Mouse (Mus musculus) frontal cortex, adult (tissue): ENCODE data around the gene Lax1.
"Not testable (repeated sequence)": the region's sequence is repeated elsewhere in the genome, so short reads cannot be mapped to it uniquely, and the experiment has no call there.

Experiments used
- ATAC-seq: cut with Nextera tagmentation; 2 replicates; pipeline ENCODE4 v1.9.2; 2017; ENCODE audit warnings: mild to moderate bottlenecking, moderate library complexity, mixed read lengths; ENCODE audit not compliant: low TSS enrichment

The Lax1 gene

DNA sequence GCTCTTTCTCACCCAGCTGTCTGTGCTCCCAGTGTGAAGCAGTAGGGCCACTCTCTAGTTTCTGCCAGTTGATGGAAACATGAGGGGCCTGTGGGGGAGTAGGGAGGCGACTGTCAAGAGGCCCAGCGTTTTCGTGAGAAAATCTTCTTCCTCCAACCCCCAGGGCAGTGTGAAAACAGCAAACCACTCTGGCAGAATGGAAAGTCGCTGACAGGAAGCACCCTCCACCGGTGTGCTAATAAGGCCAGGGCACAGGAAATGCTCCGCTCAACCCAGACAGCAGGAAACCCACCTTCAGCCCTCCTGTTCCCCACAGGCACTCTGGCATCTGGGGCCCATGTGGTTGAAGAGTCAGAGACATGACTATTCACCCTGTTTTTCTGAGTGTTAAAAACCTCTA lies at the start of gene Lax1:
TSS of gene Lax1 (minus strand) at position 212 of the 400 bp plus-strand sequence.
- ATAC-seq, result no peak

DNA sequence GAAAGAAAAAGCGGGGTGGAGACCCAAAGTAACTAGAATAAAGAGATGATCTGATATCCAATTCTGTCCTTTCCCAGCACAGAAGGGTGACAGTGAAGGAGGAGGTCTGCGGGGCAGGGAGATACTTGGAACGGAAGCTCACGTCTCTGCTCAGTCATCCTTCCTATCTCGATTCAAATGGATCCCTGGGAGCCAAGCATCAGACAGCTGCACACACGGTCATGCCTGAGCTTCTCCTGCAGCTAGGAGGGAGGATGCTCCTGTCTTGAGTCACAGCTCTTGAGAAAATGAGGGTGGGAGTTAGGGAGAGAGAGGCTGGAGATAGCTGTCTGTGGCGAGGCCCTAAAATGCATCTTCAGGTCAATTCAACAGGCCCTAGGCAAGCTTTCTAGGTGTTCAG lies 46.8 kb upstream of the Lax1 start:
- ATAC-seq, result peak; percentile 48; the same call in 1 of the 2 replicates

DNA sequence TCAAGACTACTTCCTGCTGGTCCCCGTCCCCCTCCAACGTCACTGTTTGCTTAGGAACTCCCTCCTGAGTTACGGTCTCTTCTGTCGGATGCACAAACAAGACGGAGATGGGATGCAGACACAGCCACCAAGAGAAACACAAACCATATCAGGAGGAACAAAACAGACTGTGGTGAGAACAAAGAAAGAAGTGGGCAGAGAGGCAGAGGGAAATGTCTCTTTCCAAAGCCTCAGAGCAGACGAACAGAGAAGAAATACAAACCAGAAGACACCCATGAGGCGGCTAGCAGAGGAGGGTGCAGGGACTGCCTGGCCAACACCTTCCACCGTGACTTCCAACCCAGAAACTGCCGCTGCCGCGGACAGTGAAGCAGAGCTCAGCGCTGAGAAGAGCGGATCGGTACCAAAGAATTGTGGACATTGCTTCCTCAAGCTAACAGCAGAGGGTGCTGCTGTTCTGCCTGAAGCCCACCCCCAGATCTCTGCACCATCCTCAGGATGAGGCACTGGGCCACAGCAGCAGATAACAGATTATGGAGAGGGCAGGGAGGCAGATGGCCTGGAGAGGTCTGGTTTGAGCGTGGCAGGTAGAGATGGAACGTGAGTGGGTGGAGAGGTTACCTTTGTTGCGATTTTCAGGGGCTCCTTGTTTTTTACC lies 46.2 kb upstream of the Lax1 start:
- peak; percentile 84 for ATAC-seq

DNA sequence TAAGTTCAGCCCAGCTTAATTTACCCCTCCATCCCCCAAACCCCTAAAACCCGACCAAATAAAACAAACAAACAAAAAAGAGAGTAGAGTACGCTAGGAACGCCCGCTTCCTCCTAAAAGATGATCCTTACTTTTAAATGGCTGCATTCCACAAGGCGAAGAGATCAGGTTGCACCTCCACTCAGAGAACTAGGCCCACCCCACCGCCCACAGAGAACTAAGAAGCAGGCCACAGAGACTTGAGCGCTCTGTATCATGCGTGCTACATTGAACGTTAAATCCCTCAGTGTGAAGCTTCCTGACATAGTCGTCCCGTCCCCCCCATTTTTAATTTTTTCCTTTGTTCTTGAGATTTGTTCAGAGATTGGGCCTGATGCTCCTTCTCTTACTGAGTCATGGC lies 42.9 kb upstream of the Lax1 start:
- no peak for ATAC-seq

DNA sequence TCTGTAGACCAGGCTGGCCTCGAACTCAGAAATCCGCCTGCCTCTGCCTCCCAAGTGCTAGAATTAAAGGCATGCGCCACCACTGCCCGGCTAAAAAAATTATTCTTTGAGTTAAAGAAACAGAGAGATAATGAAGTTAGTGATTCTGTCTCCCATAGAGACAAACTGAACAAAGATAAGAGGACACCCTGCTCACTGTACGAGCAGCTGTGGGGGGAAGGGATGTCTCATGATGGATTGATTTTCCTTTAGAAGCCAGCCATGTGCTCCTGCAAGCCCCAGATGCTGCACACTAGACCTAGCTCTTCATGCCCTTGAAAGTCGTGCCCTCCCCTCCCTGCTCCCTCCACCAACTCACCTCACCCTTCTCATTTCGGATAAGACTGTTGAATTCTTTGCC lies 38.4 kb upstream of the Lax1 start:
- no peak for ATAC-seq

DNA sequence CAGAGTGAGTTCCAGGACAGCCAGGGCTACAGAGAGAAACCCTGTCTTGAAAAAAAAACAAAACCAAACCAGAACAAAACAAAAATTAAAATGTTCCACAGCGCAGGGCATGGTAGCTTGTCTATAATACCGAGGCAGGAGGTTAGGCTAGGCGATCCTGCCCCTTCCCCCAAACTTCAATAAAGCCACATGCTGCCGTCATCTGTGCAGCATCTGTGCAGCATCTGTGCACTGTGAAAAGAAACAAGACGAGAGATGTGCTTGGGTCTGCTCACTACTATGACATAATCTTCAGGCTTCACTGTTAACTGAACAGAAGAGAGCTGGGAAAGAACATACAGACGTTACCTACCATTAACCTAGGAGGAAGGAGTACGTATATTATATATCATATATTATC lies 30.4 kb upstream of the Lax1 start:
- no peak for ATAC-seq

DNA sequence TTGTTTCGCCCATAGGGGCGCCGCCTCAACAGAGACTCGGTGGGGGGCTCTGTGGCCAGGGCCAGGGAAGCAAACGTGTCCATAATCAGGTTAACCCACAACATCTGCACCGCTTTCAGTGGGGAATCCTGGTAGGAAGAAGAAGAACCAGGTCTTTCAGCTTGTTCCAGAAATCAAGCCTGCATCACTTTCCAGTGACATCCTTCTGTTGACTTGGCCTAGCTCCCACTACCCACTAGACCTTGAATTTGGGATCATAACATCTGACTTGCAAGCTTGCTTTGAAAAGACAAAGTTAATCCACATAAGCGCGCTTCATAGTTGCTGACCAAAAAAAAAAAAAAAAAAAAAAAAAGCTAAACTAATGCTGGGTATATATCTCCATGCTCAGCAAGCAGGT lies 28.9 kb upstream of the Lax1 start:
- ATAC-seq, result no peak

DNA sequence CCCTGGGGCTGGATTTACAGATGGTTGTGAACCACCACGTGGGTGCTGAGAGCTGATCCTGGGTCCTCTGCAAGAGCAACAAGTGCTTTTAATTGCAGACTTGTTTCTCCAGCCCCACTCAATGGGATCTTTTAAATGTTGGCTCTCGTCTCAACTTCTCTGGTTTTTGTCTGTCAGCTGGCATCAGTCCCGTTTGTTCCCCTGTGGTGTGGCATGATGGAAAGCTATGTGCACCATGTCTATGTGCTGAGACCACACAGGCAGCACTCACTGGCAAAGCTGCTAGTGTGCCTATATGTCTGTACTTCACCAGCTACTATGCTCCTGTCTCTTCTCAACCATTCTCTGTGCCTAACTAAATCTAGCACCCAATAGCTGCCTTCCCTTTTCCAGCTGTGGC lies 28.4 kb upstream of the Lax1 start:
- no peak for ATAC-seq

DNA sequence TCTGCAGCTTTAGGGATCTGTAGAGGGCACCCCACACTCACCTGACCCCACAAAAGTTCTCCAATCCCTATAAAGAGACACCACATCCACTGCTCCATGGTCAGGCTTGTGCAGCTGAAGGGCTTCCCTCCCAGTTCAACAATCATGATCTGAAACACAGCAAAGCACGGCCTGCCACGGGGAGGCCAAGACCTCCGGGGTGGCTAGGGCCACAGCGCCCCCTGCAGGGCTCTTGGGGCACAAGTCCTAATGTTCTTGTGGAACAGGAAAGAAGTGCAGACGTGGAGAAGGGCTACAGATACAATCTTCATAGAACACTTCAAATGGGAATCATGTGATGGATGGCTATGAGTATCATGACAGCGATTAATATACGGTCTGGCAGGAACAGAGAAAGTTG lies 26.6 kb upstream of the Lax1 start:
- no peak for ATAC-seq

DNA sequence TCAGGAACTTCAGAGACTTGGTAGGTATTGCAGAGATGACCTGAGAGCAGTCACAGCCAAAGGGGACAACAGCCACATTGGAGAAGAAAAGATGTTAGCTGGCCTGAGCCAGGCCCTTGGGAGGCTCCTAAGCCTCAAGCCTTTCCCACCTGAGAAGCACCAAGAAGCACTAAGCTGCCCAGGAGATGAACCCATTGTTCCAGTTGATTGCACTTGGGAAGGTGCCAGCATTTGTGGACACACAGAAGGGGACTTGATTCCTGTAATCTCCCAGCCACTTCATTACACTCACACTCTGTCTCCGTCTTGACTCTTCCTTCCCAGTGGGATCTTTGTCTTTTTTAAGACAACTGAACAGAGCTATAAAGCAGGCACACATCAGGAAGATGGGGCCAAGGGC lies 25.3 kb upstream of the Lax1 start:
- no peak for ATAC-seq

DNA sequence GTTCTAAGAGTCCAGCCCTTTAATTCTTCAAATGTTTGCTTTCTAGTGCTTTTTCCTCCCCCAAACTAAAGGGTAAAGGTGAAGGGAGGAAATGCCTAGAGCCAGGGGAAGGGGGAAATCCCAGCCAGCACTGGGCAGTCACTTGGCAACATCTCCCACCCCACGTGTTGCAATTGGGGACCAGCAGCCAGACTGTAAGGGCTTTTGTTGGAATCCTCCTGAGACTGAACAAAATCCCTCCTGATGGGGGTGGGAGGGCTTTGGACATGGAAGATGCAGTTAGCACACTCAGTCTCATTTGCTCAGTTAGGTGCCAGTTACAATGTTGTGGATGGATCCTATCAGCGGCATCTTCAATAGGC lies 23.1 kb upstream of the Lax1 start:
- no peak for ATAC-seq

DNA sequence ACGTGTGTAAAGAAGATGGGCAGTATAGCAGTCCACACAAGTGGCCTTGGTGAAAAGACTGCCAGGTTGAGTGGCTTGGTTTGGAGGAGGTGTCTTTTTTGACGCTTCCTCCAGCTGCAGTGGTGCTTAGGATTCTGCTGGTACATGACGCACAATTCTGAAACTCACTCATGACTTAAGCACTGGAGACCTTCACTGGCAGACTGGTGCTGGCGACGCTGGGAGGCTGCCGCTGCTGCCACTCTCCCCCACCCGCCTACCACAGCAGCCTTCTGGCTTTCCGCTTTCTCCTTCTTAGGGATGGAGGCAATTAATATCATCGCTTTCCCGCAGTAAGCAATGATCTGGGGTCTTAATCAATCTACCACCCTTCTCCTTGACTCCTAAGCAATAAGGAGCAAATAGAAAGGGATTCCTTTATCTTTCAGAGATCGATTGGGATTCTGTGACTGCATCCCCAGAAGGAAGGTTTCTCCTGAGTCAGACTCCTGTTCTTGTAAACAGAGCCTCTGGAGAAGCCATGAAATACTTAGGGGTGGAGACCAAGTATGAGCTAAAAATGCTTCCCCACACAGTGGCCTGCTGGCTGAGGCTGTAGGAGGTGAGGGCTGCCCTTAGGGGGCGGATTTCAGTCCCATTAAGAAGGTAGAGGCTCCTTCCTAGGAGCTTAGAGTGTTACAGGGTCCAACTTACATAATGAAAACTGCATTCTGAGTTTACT lies 22.5 kb upstream of the Lax1 start:
- ATAC-seq, result peak; percentile 83

DNA sequence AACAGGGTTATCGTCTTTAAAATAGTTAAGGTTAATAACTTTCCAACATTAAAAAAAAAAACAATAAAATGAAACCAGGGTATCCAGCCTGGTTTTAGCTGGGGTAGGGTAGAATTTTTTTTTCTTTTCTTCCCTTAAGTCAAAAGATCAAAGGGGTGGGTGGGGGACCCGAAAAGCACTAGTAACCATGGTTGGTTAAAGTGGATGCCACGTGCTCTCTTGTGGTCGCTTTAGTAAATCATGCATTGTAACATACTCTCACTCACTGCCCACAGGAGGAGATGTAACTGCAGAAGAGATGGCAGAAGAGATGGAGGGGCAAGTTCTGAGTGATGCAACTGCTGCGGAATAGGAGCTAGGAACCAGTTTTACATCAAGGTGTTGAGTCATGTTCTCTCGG lies 21.5 kb upstream of the Lax1 start:
- ATAC-seq, result no peak

DNA sequence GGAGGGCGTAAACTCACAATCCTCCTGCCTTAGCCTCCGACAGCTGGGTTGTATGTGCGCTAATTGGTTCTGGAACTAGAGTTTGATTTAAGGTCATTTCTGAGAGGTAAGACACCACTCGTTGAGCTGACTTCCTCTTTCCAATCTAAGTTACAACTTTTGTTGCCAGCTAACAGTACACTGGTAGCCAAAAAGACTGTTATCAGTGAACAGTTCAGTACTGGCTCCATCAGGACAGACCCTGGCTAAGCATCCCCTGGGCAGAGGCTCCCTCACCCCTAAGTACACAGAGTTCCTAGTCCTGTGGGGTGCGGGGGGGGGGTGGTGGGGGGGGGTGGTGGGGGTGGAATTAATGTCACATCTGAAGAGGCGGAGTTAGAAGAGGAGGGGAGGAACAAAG lies 21.0 kb upstream of the Lax1 start:
- ATAC-seq, result no peak

DNA sequence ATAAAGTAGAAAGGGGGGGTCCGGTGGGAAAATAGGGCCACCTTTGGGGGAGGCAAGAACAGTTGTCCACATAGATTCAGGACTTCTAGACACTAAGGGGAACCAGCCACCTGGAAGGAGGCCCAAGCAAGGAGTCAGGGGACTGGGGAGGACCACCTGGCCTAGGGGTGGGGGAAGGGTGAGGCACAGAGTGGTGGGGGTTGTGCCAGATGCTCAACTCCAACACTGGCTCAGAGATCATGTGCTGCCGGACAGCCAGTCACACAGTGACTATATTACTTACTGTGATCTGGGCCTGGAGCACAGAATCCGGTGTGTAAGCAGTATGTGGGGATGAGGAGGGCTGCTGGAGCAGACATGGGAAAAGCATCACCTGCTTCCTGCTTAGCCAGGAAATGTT lies 19.4 kb upstream of the Lax1 start:
- ATAC-seq, result no peak

DNA sequence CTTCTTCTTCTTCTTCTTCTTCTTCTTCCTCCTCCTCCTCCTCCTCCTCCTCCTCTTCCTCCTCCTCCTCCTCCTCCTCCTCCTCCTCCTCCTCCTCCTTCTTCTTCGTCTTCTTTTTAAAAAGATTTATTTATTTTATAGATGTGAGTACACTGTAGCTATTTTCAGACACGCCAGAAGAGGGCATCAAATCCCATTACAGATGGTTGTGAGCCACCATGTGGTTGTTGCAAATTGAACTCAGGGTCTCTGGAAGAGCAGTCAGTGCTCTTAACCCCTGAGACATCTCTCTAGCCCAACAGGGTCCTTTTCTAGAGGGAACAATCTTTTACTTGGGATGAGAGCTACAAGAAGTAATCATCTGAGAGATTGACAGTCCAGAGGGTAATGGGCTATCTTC lies 11.9 kb upstream of the Lax1 start:
- ATAC-seq, result not testable (repeated sequence)

DNA sequence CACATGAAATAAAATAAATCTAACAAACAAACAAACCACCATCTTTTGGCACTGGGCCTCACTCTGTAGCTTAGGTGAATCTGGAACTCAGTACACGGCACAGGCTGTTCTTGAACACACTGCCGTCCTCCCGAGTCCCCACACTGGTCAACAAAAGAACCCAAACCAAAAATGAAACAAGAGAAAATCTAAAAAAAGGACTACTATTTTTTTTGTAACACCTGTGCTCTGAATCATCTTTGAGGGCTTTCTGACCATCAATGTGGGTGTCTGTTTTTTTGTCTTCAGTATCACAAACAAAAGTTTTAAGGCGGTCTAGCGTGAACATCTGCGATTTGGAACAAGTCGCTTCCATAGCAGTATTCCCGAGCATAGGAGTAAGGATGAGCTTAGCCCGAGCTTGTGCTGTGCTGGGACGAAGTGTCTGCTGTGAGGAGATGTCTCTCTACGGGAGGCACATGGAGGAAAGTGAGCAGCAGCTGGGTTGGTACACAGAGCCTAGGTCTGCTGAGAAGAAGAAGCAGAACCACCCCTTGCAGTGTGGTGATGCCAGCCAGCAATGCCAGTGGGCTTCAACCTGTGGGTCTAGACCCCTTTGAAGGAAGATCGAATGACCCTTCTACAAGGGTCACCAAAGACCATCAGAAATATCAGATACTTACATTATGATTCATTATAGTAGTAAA lies 8.2 kb upstream of the Lax1 start:
- ATAC-seq, result no peak

DNA sequence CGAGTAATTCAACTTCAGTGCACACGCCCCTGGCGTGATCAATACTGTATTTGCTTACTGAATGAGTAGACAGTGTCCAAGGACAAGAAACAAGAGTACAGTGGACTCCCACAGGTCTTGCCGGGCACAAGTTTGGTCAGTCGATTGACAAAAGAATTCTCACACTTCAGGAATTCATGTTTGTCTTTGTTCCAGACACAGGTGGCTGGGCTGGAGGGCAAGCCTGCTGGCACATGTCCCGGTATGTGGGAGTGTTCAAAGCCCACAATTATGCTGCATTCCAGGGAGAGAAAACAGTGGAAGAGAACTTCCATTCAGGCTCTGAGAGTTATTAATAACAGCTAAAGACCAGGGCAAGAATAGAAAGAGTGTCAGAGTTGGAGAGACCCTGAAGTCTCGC lies 6.0 kb upstream of the Lax1 start:
- no peak for ATAC-seq

DNA sequence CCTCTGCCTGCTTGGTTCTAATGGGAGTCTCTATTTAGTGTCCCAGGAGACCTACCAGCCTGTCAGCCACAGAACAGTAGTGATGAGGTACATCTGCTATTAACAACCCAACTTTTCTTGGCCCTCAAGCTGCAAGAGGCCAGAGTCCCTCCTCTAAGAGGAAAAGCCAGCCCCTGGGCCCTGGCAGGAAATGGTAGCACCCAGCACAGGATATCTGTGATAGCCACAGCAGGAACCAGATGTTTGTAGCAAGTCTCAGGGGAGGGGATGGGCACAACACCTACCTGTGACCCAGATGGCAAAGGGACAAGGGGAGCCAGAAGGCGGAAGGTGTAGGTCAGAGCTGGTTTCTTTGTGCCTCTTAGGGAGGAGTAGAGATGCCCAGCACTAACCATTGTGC lies 5.0 kb upstream of the Lax1 start:
- no peak for ATAC-seq

DNA sequence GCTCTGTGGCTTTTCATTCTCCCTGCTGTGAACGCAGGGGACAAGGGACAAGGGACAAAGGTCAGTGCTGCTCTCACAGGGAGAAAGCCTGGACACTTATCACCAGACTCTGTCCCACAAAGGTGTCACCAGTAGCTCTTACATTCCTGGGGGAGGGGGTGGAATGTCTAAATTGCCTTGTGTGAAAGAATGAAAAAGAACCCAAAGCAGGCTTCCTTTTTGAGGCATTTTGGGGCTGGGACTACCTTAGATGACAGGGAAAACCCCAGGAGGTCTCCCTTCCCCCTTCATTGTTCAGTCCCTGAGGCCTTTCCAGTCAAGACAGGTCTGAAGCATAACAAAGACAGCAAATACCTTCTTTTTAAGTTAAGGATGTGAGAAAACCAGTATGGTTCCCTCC lies 4.4 kb upstream of the Lax1 start:
- no peak for ATAC-seq

DNA sequence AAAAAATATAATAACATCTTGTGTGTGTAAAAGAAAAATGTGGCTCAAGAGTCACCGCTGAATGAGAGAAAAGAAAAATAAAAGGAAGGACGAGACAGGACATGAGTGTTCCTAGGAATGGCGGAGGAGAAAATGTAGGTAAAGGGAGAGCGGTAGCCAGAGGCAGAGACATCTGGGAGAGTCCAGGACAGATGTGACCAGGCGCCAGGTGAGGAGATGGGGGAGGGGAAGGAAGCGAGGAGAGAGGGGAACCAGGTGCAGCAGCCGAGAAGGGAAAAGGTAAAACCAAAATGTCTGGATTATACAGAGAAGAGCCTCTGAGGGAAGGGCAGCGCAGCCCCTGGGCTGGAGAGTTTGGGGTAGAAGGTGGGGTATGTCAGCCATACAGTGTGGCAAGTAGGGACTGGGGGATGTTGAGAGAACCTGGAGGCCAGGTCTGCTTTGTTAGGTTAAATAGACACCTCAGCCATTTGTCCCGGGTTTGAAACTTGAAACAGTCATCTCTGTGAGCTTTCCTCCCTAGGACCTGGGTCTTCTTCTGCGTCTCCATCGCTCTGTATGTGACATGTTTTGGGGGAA lies 3.7 kb upstream of the Lax1 start:
- no peak for ATAC-seq

DNA sequence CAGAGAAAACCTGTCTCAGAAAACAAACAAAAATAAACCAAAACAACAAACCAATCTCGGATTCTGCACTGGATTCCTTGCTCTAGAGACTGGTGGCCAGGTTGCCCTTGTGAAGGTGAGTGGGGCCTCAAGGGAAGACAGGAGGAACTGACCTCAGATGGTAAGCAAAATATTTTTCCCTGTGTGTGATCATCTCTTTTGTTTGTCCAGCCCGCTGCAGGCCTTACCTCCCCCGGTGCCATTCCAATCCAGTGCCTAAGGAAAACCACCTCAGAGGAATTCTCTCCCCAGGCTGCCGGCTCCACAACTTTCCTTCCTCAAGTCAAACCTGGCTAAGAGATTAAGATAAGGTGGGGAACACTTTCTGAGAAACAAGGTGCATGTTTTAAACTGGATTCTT lies 2.3 kb upstream of the Lax1 start:
- ATAC-seq, result no peak

DNA sequence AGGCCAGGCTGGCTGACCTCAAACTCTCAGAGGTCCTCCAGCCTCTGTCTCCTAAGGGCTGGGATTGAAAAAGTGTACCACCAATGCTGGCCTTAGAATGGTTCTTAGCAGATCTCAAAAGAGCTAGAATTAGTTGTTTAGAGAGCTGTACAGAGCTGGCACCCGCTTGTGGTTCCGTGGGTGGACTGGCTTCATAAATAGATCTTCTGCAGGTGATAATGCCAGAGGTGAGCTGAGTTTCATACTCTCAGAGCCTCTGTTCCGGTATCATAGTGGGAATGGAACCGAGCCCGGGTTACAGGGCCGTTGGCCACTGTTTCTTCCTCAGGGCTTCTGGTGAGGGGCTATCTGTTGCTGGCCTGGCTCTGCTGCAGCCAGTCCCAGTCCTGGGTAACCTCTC lies 1.1 kb upstream of the Lax1 start:
- ATAC-seq, result no peak
